Mouse (Mus musculus) CH12.LX (cell line): ENCODE results near the gene Frmd5. TPM values are rescaled to one million over a fixed set of nuclear protein-coding genes. Genes with fewer than 3 reads are reported as not detected.

Experiments
- DNase-seq: peaks from one replicate; pipeline ENCODE4 v3.0.0-alpha.2; 2013; ENCODE audit errors: extremely low read depth
- H3K27ac ChIP-seq: 2 replicates; pipeline ENCODE4 v1.5.1; 2012; ENCODE audit warnings: low read depth, mild to moderate bottlenecking, control low read depth, moderate library complexity; ENCODE audit not compliant: insufficient read depth
- H3K27me3 ChIP-seq: replicated peaks from 2 replicates; pipeline ENCODE3; 2012; ENCODE audit warnings: inconsistent platforms
- H3K36me3 ChIP-seq, 2 experiments: replicated peaks in 1 of 2; 2 replicates each; pipeline versions ENCODE3 to v1.6.1; 2012; ENCODE audit warnings: inconsistent platforms in 1 of 2, low read length in 1 of 2, mild to moderate bottlenecking in 1 of 2, mixed read lengths in 1 of 2, moderate library complexity in 1 of 2; ENCODE audit not compliant: control insufficient read depth in 1 of 2, insufficient read depth in 1 of 2
- H3K4me1 ChIP-seq, 2 experiments: 2 replicates each; pipeline ENCODE4 v1.6.1; 2012; ENCODE audit warnings: inconsistent platforms in 1 of 2, moderate library complexity in 1 of 2; ENCODE audit not compliant: insufficient read depth in 2 of 2, control insufficient read depth in 1 of 2
- H3K4me2 ChIP-seq: 2 replicates; pipeline ENCODE4 v1.6.1; 2012; ENCODE audit warnings: low read depth, mild to moderate bottlenecking, control low read depth; ENCODE audit not compliant: poor library complexity, insufficient read depth, severe bottlenecking
- H3K4me3 ChIP-seq, 3 experiments: fragments of 150-350 bp in 1 of 3; sonication (generic) in 1 of 3; replicated peaks in 1 of 3; 2 replicates each; pipeline versions ENCODE3 to v1.5.1; 2011 to 2012; ENCODE audit warnings: low read depth in 2 of 3, low read length in 2 of 3, mild to moderate bottlenecking in 2 of 3, moderate library complexity in 2 of 3, control low read depth in 1 of 3, improper control_type of control experiment in 1 of 3, inconsistent platforms in 1 of 3, mixed read lengths in 1 of 3; ENCODE audit not compliant: poor library complexity in 1 of 3
- H3K79me2 ChIP-seq: replicated peaks from 2 replicates; pipeline ENCODE4 v1.6.1; 2012; ENCODE audit warnings: mild to moderate bottlenecking, moderate library complexity; ENCODE audit not compliant: control insufficient read depth, poor library complexity, insufficient read depth, severe bottlenecking; ENCODE audit errors: extremely low read depth
- H3K9ac ChIP-seq: 2 replicates; pipeline ENCODE4 v1.6.1; 2012; ENCODE audit warnings: low read depth, mild to moderate bottlenecking, control low read depth, moderate library complexity; ENCODE audit not compliant: insufficient read depth
- H3K9me3 ChIP-seq: replicated peaks from 2 replicates; pipeline ENCODE3; 2012; ENCODE audit warnings: low read length, inconsistent platforms, mixed read lengths
- CHD1 ChIP-seq: IDR thresholded peaks from 2 replicates; pipeline ENCODE4 v1.6.1; 2012; ENCODE audit warnings: low read depth, low read length, improper control_type of control experiment, inconsistent platforms
- CHD2 ChIP-seq: IDR thresholded peaks from 2 replicates; pipeline ENCODE4 v1.6.1; 2011; ENCODE audit warnings: low read length, improper control_type of control experiment
- CTCF ChIP-seq, 2 experiments: IDR thresholded peaks in 1 of 2; conservative IDR thresholded peaks in 1 of 2; 2 replicates each; pipeline ENCODE4 v1.5.1; 2011 to 2012; ENCODE audit warnings: low read depth in 2 of 2, low read length in 2 of 2, improper control_type of control experiment in 1 of 2, inconsistent platforms in 1 of 2, mild to moderate bottlenecking in 1 of 2, moderate library complexity in 1 of 2
- E2F4 ChIP-seq: IDR thresholded peaks from 2 replicates; pipeline ENCODE4 v1.6.1; 2011; ENCODE audit warnings: low read depth, low read length, improper control_type of control experiment; ENCODE audit not compliant: insufficient replicate concordance
- ELF1 ChIP-seq: IDR thresholded peaks from 2 replicates; pipeline ENCODE4 v1.6.1; 2014; ENCODE audit warnings: low read depth, mild to moderate bottlenecking, inconsistent platforms, low read length, improper control_type of control experiment
- EP300 ChIP-seq: IDR thresholded peaks from 2 replicates; pipeline ENCODE4 v1.6.1; 2011; ENCODE audit warnings: low read length, improper control_type of control experiment
- ETS1 ChIP-seq: conservative IDR thresholded peaks from 2 replicates; pipeline ENCODE4 v1.6.1; 2012; ENCODE audit warnings: low read depth, mild to moderate bottlenecking, inconsistent platforms, low read length, improper control_type of control experiment, moderate library complexity
- GABPA ChIP-seq: IDR thresholded peaks from 2 replicates; pipeline ENCODE4 v1.6.1; 2012; ENCODE audit warnings: low read depth, low read length, improper control_type of control experiment, inconsistent platforms; ENCODE audit not compliant: insufficient replicate concordance
- HCFC1 ChIP-seq: IDR thresholded peaks from 2 replicates; pipeline ENCODE4 v1.6.1; 2012; ENCODE audit warnings: low read depth, mild to moderate bottlenecking, inconsistent platforms, low read length, improper control_type of control experiment
- IRF4 ChIP-seq: IDR thresholded peaks from 2 replicates; pipeline ENCODE4 v1.6.1; 2014; ENCODE audit warnings: low read depth, mild to moderate bottlenecking, inconsistent platforms, low read length, improper control_type of control experiment
- JUN ChIP-seq: IDR thresholded peaks from 2 replicates; pipeline ENCODE4 v1.6.1; 2011; ENCODE audit warnings: low read depth, mild to moderate bottlenecking, low read length, improper control_type of control experiment, moderate library complexity; ENCODE audit not compliant: insufficient read depth
- KAT2A ChIP-seq: IDR thresholded peaks from 2 replicates; pipeline ENCODE4 v1.6.1; 2012; ENCODE audit warnings: low read length, improper control_type of control experiment, inconsistent platforms; ENCODE audit not compliant: insufficient replicate concordance
- MAX ChIP-seq: IDR thresholded peaks from 2 replicates; pipeline ENCODE4 v1.6.1; 2011; ENCODE audit warnings: low read length, improper control_type of control experiment
- MAZ ChIP-seq: IDR thresholded peaks from 2 replicates; pipeline ENCODE4 v1.6.1; 2012; ENCODE audit warnings: low read depth, mild to moderate bottlenecking, inconsistent platforms, low read length, improper control_type of control experiment, moderate library complexity
- MXI1 ChIP-seq: IDR thresholded peaks from 2 replicates; pipeline ENCODE4 v1.6.1; 2011; ENCODE audit warnings: mild to moderate bottlenecking, low read depth, low read length, improper control_type of control experiment
- NRF1 ChIP-seq: IDR thresholded peaks from 2 replicates; pipeline ENCODE4 v1.6.1; 2014; ENCODE audit warnings: low read depth, mild to moderate bottlenecking, inconsistent platforms, low read length, improper control_type of control experiment, moderate library complexity
- POLR2A ChIP-seq: IDR thresholded peaks from 2 replicates; pipeline ENCODE4 v1.6.1; 2011; ENCODE audit warnings: low read depth, mild to moderate bottlenecking, improper control_type of control experiment, low read length
- RCOR1 ChIP-seq: conservative IDR thresholded peaks from 2 replicates; pipeline ENCODE4 v1.6.1; 2012; ENCODE audit warnings: low read depth, mild to moderate bottlenecking, inconsistent platforms, low read length, improper control_type of control experiment
- SMC3 ChIP-seq: IDR thresholded peaks from 2 replicates; pipeline ENCODE4 v1.6.1; 2011; ENCODE audit warnings: low read depth, low read length, improper control_type of control experiment
- TBP ChIP-seq: conservative IDR thresholded peaks from 2 replicates; pipeline ENCODE4 v1.6.1; 2011; ENCODE audit warnings: low read depth, low read length, improper control_type of control experiment
- USF1 ChIP-seq: IDR thresholded peaks from 2 replicates; pipeline ENCODE4 v1.6.1; 2014; ENCODE audit warnings: low read depth, mild to moderate bottlenecking, inconsistent platforms, low read length, improper control_type of control experiment
- USF2 ChIP-seq: conservative IDR thresholded peaks from 2 replicates; pipeline ENCODE4 v1.6.1; 2011; ENCODE audit warnings: low read depth, low read length, improper control_type of control experiment
- ZKSCAN1 ChIP-seq: IDR thresholded peaks from 2 replicates; pipeline ENCODE4 v1.6.1; 2012; ENCODE audit warnings: low read depth, inconsistent platforms, low read length, improper control_type of control experiment, borderline replicate concordance
- ZMIZ1 ChIP-seq: IDR thresholded peaks from 2 replicates; pipeline ENCODE4 v1.6.1; 2012; ENCODE audit warnings: low read depth, mild to moderate bottlenecking, inconsistent platforms, low read length, improper control_type of control experiment
- dilution Hi-C: fragments of 300-500 bp; cut with MboI; formaldehyde crosslinking; loops from 2 replicates; pipeline ENCODE4 v1.14.3; 2020; ENCODE audit warnings: low sequenced_read_pairs; ENCODE audit not compliant: extremely low pct_unique_long_range_greater_than_20kb, extremely low pct_ligation_motif_present
- in situ Hi-C: fragments of 300-500 bp; cut with MboI; formaldehyde crosslinking; loops from 3 replicates; pipeline ENCODE4 v1.14.3; 2019; ENCODE audit warnings: low sequenced_read_pairs, low pct_ligation_motif_present, low pct_unique_long_range_greater_than_20kb, mixed read lengths
- polyA plus RNA-seq: library from polyadenylated mRNA; unstranded; fragments of >175 nt; gene quantifications from 2 replicates; pipeline ENCODE4 v1.2.1, GENCODE M21; 2012; ENCODE audit warnings: low read depth; ENCODE audit not compliant: insufficient read length
- total RNA-seq, 2 experiments: library from RNA; depleted of rRNA; stranded (reverse); fragments of 300-350 nt in 1 of 2; fragments of >200 nt in 1 of 2; gene quantifications; 2 replicates each; pipeline ENCODE4 v1.2.3; 2012 to 2014

Frmd5 gene
- total and polyA plus RNA-seq, 3 experiments = 1.9 to 3.5 (median 3.2) TPM

DNA sequence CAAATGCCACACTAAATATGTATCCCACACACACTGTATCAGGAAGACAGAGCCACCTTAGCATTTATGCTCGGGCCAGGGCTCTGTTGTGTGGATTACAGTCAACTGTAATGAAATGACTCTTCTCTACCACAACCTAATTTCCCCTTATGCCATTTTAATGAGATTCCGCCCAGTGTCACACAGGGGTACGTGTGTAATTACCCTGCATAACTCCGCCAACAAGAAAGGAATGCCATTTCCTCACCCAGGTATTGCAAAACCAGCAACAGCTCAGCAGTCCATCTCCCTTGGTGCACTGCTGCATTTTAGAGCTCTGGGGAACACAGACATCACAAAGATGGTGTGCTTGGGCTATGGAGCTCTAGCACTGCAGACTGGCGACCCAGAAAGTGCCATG lies 194.8 kb downstream of the Frmd5 start:
- no peaks in the 10 kb centered on the region for H3K9me3 ChIP-seq
- in situ Hi-C loops = no loop called here
- TF ChIP-seq MAZ = no peak
- no peak for TF ChIP-seq ELF1
- no peak for TF ChIP-seq TBP
- TF ChIP-seq CHD1 = no peak
- TF ChIP-seq IRF4 = no peak
- no peak for TF ChIP-seq EP300
- no peak for TF ChIP-seq KAT2A
- TF ChIP-seq POLR2A = no peak
- TF ChIP-seq MXI1 = no peak
- TF ChIP-seq E2F4 = no peak
- TF ChIP-seq MAX = no peak
- TF ChIP-seq ETS1 = no peak
- no peak for TF ChIP-seq HCFC1
- no peak for TF ChIP-seq SMC3
- TF ChIP-seq ZMIZ1 = no peak
- TF ChIP-seq RCOR1 = no peak
- no peak for TF ChIP-seq USF2
- TF ChIP-seq, all 38 proteins: peak for 0
- Histone ChIP-seq H3K27me3 (no peaks in the 10 kb centered on the region), H3K79me2 (no peaks in the 10 kb centered on the region), H3K36me3 (no peaks in the 10 kb centered on the region), H3K4me1 (peaks cover 0 to 9% of the 10 kb centered on the region in 2 experiments; a peak in 2 of 4 replicates), H3K4me2 (no peak overlapping the region), H3K4me3 (no peak overlapping the region), H3K9ac (no peak overlapping the region), H3K27ac (no peak overlapping the region)
- DNase-seq = no peak
- dilution Hi-C loops = no loop called here

DNA sequence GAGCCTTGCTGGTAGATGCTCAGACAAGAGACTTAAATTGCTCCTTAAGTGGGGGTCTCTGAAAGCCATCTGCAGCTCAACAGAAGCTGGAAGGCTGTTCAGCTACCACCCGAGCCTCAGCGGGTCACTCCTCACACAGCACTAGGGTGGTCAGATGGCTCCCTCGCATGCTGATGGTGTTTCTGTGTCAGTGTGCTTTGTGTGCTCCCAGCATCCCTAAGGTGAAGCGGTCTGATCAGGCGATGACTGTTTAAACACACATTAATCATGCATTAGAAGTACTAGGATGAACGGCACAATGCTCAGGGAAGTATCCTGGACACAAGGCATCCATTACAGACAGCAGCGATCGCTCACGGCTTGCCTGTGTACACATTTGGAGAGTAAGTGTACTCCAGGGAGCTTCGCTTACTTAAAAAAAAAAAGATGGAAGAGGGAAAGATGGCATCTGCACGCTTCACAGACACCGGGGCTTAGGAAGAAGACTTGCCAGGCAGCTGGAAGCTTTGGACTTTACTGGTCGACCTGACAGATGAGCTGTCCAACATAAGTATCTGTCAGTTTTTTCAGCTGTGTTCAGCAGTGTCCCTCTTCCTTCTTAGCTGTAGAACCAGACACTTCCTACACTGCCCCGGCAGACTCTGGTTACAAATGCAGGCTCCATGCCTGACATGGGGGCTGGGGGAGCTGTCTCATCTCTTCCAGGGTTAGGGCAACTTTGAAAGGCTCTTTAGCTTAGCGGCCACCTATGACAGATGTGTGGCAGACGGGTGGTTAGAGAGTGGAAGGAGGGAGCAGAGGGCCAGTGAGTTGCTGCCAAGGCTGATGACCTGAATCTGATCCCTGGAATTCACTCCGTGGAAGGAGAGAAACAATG lies 196.6 kb downstream of the Frmd5 start:
- Histone ChIP-seq H3K4me3 (no peak overlapping the region), H3K36me3 (no peaks in the 10 kb centered on the region), H3K79me2 (no peaks in the 10 kb centered on the region), H3K9ac (no peak overlapping the region), H3K4me1 (peaks cover 0 to 9% of the 10 kb centered on the region in 2 experiments; a peak in 2 of 4 replicates), H3K4me2 (no peak overlapping the region), H3K9me3 (no peaks in the 10 kb centered on the region), H3K27me3 (no peaks in the 10 kb centered on the region), H3K27ac (no peak overlapping the region)
- TF ChIP-seq NRF1 (no peak), E2F4 (no peak), ZKSCAN1 (no peak), JUN (no peak), USF1 (no peak), CTCF (conservative IDR thresholded peaks at IDR 0.05 in 1 of 2, IDR thresholded peaks at IDR 0.05 in 1 of 2; ENCODE audit: low read depth in 2 of 2, low read length in 2 of 2) (no peak), MAZ (no peak), TBP (no peak), CHD2 (no peak), GABPA (no peak)
- dilution Hi-C loops = no loop called here
- DNase-seq = no peak
- in situ Hi-C loops = no loop called here
